Mouse (Mus musculus) adrenal gland, postnatal 14 days (tissue): ENCODE results near the gene Gm7298. TPM values are rescaled to one million over a fixed set of nuclear protein-coding genes. Genes with fewer than 3 reads are reported as not detected.
"Not testable (repeated sequence)": the region's sequence is repeated elsewhere in the genome, so short reads cannot be mapped to it uniquely, and the experiment has no call there.

Experiments used
- DNase-seq: peaks from one replicate; pipeline ENCODE4 v3.0.0; 2021; ENCODE audit warnings: mixed read lengths
- long read RNA-seq, 2 experiments: library from polyadenylated mRNA; stranded (forward); transcript quantifications; one replicate each; pipeline ENCODE4 v2.0.0; 2021
- total RNA-seq: library from RNA; stranded (reverse); gene quantifications from 2 replicates; pipeline ENCODE4 v1.2.3, GENCODE M21; 2021

Gm7298 gene
- 0.26 and 1.4 TPM in 2 replicates for total RNA-seq
- long read RNA-seq, experiment 1, partial matches to known transcripts = 0 of 1 reads
- long read RNA-seq, experiment 1, other reads (novel, unspliced or antisense) = 1 of 1 reads
- long read RNA-seq, experiment 2, partial matches to known transcripts = 1 of 1 reads
- long read RNA-seq, experiment 2, other reads (novel, unspliced or antisense) = 0 of 1 reads

DNA sequence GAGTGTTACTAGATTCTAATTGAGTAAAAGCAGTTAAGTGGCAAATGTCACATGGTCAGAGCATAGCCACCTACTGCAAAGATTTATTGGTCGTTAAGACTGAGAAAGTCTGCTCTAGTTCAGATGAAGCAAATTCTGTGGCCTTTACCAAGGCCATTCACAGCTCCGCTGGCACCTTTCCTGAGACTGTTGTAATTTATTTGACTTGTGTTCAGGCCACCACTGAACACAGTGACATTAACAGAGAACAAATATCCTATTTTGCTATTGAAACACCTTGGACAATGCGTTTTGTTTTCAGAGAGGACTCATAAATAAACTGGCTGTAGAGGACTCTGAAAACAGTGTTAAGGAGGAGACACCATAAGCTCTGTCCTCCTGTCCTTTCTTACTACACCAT, at the start of gene Gm7298:
Gene Gm7298 (plus strand): TSS at position 301 of the 400 bp plus-strand sequence.
- DNase-seq = no peak

DNA sequence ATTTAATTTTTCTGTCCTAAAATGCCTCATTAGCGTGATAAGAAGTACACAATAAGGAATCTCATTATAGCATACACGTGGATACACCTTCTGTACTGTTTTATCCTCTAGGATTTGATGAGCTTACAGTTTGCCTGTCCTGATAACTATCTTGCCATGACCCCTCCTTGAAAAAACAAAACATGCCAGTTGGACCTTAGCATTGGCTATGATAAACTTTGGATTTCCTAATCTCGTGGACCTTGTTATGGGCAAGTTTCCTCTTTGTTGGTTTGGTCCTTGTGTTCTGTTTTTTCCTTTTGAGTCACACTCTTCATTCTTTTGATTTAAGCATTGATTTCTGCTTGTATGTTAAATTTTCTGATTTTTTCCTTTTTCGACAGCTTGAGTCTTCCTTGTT, 95.3 kb downstream of the Gm7298 start:
- DNase-seq = no peak

DNA sequence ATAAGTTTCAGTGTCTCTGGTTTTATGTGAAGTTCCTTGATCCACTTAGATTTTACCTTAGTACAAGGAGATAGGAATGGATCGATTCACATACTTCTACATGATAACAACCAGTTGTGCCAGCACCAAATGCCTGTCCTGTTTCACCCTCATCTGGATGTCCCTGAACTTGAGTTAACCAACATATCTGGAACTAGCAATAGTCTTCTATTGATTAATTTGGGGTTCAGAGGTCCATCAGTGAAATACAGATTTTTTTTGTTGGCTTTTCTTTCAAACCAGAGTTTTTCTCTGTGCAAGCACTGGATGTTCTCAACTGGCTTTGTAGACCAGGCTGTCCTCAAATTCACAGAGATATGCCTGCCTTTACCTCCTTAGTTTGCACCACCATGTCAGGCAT, 103.6 kb downstream of the Gm7298 start:
- DNase-seq = no peak

DNA sequence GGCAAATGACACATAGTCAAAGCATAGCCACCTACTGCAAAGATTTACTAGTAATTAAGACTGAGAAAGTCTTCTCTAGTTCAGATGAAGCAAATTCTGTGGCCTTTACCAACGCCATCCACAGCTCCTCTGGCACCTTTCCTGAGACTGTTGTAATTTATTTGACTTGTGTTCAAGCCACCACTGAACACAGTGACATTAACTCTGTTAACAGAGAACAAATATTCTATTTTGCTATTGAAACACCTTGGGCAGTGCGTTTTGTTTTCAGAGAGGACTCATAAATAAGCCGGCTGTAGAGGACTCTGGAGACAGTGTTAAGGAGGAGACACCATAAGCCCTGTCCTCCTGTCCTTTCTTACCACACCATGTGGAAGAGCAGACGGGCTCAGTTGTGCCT, 105.5 kb downstream of the Gm7298 start, which contains the start of gene Mug1:
Gene Mug1 (plus strand): TSS at position 271 of the 400 bp plus-strand sequence.
- DNase-seq = not testable (repeated sequence)

Other genes with a start within 250 kb of the Gm7298 start
- gene A2m, start 97.6 kb upstream of the Gm7298 start, total RNA-seq = 0.98 and 8.0 TPM in 2 replicates
- gene Mug1, start 105.6 kb downstream of the Gm7298 start, total RNA-seq = 5.6 and 139 TPM in 2 replicates